Mouse (Mus musculus) hematopoietic stem cell, adult 5-6 weeks (primary cell): ENCODE results near the gene Snip1. TPM values are rescaled to one million over a fixed set of nuclear protein-coding genes. Genes with fewer than 3 reads are reported as not detected.

Experiments used
- ATAC-seq, 2 experiments: fragments of 125-278 bp in 1 of 2; replicated peaks in 1 of 2; 2 replicates each; pipeline ENCODE4 v1.8.0; 2016 to 2017; ENCODE audit warnings: inconsistent platforms in 2 of 2, mild to moderate bottlenecking in 2 of 2, moderate number of reproducible peaks in 2 of 2, low read depth in 1 of 2, moderate TSS enrichment in 1 of 2; ENCODE audit not compliant: low FRiP score in 2 of 2, poor library complexity in 2 of 2, severe bottlenecking in 2 of 2, insufficient read depth in 1 of 2, low TSS enrichment in 1 of 2
- total RNA-seq: library from RNA; stranded (forward); fragments of 172-1452, 232-1000 nt; gene quantifications from 2 replicates; pipeline ENCODE4 v1.2.3, GENCODE M21; 2017

Snip1 gene
- 26.7 and 36.9 TPM in 2 replicates for total RNA-seq

DNA sequence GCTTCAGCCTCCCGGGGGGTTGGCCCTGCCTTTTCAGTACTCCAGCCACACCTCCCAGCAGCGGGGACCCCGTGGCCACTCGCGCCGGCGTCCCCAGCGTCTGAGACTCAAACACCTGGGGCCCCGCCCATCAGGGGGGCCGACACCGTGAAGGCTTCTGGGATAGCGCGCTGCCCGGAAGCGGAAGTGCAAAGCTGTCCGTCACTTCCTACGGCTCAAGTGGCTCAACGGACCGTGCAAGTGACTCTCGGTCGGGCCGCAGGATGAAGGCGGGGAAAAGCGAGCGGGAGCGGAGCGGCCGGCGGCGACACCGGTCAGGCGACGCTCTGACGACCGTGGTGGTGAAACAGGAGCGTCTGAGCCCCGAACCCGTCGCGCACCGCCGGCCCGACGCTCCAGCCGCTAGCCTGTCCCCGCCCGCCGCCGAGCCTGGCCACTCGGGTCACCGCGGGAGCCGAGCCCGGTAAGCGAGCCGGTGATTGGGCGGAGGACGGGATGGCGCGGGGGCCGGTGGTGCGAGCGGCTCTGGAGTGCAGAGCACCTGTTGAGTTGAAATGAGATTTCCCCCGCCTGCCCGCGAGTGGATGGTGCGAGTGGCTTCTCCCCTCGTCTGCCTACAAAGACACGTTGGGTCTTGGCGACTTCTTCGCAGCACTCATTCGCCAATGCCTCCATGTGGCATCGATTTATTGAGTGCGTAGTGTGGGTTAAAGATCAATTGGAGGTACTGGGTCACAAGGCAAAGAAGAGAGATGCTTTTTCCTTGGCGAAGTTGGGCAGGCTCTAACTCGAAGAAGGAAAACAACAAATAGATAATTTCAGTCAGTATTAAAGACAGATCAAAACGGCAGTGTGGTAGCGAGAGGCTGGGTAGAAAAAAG is at the start of gene Snip1:
Gene Snip1, plus strand, starts transcription at position 183 of the 881 bp plus-strand sequence.
- peak; percentile 84 to 93 for ATAC-seq

DNA sequence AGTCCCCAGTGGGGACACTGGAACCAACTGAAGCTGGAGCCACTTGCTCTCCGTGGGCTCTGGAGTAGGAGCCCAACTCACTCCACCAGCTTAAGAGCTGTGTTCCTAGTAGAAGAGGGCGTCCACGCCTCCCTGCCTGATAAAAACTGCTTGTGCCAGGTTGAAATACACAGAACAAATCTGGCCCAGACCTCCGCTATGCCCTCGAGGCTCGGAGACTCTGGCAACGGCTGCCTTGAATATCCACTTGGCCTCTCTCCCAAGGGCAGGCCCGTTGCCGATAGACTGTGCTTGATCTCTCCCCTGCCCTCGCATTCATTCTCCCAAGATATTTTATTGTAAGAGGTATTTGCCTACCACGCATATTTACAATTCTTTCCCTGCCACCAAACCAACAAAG is 49.0 kb upstream of the Snip1 start:
- no peak for ATAC-seq

DNA sequence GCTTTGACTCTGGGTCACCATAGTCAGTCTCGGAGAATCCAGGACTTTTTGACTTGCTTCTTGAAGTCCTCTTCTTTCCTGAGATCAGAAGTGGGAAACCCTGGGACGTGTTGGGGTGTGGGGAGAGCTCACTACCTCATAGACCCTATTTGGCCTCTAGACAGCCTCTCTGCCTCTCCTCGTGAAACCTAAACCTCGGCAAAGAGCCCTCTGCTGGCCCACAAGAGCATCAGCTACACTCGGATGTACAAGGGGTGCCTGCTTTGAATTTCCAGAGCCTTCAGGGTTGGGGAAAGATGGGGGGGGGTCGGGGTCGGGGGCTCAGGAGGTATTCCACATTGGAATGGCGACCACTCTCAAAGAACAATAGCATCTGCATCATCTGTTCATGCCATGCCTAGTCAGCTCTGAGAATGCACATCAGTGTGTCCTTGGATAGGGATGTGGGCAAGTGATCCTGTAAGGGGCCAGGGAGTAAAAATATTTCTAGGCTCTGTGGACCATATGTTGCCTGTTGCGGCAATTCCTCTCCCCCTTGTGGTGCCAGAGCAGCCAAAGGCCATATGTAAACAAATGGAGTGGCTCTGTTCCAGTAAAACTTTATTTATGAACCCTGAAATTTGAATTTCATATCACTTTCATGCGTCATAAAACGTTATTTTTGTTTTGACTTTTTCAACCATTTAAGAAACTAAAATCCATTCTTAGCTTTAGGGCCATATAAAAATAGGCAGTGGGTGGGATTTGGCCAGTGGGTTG is 45.5 kb upstream of the Snip1 start:
- ATAC-seq = peak; percentile 41 to 63; a peak in 1 of 4 replicates

DNA sequence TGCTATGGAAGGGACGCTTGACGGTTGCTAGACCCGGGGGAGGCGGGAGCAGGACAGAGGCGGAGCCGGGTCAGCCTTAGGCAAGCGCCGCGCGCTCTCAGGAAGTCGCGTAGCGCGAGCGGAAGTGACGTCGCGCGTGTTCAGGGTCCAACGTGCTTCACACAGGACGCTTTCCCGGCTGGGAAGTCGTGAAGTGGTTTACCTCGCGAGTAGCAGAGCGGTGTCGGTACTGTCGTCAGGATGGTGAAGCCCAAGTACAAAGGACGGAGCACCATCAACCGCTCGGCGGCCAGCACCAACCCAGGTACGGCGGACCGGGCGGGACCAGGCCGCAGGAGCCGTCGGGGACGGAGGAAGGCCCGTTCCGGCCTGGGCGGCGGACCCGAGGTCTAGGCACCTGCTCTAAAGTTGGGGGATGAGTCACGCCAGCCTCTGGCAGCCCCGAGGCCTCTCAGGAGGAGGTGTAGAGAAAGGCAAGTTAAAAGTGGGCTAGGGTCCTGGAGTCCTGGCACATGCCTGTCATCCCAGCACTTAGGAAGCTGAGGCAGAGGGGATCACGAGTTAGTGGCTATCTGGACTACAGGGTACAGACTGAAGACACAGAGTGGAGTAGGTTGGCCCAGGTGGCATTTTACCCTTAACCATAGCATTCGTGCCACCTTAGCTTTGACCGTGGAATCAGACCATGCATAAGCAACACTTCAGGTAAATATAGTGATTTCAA is 36.4 kb upstream of the Snip1 start:
- peak; percentile 94 to 99 for ATAC-seq

DNA sequence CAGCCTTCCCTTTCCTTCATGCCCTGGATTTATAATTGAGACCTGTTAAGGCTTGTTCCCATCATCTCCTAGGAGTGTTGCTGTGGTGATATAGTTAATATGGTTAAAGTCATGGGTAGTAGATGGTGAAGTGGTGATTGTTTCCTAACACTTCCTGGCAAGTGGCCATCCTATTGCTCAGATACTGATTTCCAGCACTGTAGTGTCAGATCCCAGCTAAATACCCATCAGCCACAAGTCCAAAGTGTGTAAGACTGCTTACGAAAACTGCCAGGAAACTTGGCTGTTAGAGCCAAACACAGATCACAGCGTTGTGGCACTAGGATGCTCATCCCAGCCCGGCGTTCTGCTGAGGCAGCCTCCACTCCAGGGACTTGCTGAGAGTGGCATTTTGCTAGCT is 32.1 kb upstream of the Snip1 start:
- ATAC-seq = no peak

DNA sequence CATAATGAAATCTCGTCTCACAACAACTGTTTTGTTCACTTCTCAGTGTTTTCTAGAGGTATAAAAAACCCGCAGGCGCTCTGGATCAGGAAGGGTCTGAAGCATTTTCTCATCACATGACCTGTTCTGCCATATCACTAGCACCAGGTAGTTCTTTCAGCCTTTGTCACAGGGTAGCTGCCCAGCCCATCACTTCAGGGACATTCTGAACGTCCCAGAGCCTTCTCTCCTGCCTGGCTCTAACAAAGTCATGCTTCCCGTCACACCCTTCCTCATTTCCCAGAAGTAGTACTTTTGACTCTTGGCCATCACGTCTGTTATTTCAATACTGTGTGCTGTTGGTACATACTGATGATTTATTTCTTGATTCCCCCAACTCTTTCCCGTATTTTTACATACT is 22.0 kb upstream of the Snip1 start:
- ATAC-seq = no peak

DNA sequence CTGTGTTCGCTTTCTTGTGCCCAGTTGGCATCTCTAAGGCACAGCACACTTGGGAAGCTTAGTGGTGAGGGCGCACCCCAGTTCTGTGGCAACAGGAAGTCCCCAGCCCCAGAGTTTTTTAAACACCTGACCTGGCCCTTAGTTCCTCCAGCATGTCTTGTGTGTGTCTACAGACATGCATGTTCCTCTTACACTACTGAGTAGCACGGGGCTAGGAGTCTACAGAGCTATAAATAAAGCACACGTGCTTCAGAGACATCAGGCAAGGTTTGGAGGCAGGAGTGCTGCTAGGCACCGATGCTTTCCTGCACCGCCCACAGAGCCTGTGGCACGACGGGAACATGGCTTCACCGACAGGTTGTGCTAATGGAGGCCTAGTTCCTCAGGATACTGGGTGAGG is 11.1 kb upstream of the Snip1 start:
- ATAC-seq = peak; percentile 29 to 70

DNA sequence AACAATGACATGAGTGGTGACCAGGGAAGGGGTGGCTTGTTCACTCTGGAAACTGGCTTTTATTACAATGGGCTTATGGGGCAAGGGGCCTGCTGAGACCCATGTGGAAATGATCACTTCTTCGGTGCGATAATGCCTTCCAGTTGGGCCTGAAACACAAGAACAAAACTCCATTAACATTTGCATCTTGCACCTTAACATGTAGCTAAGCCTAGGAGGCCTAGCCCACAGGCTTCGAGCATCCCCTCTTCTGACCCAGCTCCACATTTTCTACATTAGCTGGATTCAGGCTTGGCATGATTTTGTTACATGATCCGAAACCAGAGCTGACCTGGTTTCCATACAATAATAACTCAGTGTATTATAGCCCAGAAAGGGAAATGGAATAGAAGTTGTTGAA is 10.0 kb upstream of the Snip1 start:
- no peak for ATAC-seq

DNA sequence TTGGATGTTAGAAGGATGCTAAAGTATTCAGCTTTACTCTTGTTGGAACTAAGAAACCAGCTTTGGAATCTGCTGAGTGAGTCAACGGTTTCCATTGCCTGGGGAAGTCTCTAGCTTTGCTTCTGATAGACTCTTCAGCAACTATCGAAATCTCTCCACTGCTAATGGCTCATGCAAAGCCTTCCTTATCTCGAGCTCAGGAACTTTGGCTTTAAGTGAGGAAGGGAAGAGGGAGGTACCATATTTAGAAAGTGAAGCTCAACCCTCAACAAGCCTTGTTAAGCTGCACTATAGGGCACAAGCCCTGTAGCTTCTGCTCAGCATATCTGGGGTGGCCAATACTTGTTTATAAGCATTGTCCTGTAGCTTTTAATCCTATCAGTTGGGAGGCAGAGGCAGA is 9.2 kb upstream of the Snip1 start:
- no peak for ATAC-seq

DNA sequence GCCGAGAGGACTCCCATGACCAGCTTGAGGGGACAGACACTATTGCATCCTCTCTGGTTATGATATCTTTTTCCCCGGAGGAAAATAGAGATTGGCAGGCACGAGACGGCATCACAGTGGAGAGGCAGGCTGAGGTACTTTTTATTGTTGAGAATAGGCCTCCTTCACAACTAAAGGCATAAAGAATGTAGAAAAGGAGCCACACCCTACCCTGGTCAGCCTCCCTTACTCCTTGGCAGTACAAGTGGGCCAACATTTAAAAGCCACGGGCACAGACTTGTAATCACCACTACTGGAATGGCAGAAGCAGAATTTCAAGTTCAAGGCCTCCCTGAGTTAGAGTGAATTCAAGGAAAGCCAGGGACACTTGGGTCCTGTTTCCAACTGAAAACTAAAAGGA is 8.4 kb upstream of the Snip1 start:
- no peak for ATAC-seq

DNA sequence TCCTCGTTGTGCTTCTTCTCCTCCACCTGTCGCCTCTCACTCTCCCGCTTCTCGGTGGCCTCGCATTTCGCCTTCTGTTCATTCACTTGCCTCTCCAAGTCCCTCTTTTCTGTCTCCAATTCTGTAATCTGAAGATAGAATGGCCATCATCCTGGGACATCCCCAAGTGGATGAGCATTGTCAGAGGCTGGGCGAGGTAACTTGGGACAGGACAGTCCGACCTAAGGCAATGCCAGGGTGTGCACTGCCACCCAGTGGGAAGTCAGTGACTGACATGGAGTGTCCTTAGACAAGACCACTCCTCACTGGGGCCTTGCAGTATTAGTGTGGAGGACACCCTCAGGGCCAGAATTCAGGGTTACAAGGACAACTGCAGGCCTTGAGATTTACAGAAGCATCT is 7.4 kb upstream of the Snip1 start:
- ATAC-seq = peak; percentile 73 to 77; a peak in 3 of 4 replicates

DNA sequence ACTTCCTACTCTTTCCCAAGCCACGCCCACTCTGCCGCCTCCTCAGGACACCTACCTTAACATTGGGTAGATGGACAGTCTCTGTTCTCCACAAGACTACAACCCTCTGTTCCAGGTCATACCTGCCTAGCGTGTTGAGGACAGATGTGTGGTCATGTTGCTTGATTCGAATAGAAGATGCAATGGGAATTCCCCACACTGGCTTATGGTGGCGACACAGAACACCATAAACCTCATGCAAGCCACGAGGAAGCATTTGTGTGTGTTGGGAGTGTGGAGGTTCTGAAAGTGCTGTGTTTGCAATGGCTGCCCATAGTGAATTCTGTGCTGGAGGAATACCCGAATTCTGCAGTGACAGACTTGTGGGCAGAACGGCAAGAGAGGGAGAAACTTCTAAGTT is 2.6 kb upstream of the Snip1 start:
- no peak for ATAC-seq

DNA sequence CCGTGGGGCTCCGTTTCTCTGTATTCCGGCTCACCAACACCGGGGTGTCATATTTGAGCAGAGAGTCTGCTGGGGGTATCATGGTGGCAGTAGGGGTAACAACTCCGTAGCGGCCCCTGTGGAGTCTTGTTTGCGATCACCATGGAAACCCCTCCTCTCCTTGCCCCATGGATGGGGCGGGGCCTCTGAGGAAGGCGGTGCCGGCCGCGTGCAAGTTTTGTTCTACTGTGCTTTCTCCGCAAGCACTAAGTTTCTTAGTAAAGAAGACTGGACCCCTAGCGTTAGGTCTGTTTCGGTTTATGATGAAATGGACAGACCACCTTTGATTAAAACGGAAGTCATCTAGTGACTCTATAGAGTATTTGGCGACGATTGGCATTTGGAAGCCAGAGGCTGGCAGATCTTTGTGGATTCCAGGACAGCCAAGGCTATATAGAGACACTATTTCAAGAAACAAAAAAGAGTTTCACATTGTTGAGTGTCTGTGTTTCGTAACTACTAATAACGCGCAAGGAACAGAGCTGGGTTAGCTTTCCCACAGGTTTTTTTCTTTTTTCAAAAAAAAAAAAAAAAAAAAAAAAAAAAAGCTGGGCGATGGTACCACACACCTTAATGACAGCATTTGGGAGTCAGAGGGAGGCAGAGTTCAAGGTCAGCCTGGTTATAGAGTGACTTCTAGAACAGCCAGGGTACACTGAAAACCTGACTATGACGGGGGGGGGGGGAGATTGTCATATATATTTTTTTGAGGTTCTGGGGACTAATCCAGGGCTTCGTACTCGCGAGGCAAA is 760 bp upstream of the Snip1 start, which contains the start of gene Dnali1:
Gene Dnali1, minus strand, starts transcription at position 187 of the 791 bp plus-strand sequence.
- ATAC-seq = peak; percentile 76 to 80

DNA sequence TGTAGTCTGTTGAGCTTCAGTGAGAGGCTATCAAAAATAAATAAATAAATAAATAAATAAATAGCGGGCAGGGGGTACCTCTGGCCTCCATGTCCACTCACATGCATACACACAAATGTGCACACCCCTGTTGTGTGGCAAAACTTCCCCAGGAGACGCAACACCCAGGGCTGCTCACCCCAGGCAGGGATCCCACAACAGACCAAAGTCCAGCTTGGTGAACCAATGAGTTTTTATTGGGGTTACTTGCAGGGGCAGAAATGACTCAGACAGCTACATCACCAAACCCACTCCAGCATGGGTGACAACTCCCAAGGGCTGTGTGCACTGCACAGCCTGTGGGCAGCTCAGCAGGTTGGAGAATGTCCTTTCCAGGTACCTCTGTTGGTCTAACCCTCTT is 11.2 kb downstream of the Snip1 start:
- no peak for ATAC-seq

DNA sequence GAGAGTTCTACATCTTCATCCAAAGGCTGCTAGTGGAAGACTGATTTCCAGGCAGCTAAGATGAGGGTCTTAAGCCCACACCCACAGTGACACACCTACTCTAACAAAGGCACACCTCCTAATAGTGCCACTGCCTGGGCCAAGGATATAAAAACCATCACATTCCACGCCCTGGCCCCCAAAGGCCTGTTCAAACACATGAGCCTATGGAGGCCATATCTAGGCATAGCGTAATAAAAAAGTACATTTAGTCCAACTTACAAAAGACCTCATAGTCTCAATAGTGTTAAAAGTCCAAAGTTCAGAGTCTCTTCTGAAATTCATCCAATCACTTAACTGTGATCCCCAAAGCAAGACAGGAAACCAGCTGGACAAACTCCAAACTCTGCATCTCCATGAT is 12.2 kb downstream of the Snip1 start:
- no peak for ATAC-seq

DNA sequence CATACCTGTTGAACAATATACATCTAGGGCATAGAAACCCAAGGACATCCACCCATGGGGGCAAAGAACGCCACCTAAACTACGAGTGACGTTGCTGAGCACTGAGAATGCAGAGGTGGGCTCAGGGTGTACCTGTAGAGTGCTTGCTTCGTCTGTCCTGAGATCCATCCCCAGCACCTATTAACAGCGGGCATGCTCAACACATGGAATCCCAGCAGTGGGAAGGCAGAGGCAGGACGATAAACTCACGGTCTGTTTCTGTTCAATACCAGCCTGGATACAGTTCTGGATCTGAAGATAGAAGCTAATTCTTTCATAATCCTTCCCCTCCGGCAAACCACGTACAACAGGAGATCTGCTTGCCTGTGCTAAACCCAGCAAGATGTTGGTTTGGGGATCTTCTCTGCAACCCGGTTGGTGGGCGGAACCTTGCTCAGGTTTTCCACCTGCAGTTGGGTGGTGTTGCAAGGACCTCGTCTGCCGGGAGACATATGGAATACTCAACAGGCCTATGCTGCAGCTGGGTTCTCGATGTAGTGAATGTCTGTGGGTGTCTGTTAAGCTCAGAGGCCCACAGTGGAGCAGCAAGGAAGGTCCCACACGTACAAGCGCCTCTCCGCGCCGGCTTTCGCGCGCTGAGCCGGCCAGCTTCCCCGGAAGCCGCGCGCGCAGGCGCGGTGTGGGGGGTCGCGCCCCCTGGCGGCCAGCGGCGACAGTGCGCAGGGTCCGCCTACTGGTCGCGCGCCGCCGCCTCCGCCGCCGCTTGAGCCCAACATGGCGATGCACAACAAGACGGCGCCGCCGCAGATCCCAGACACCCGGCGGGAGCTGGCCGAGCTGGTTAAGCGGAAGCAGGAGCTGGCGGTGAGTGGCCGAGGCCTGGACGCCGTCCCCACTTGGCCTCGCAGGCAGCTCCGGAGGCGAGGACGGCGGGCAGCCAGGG is 18.2 kb downstream of the Snip1 start, which contains the start of gene Meaf6:
Gene Meaf6, plus strand, starts transcription at position 732 of the 943 bp plus-strand sequence.
- peak; percentile 74 to 81 for ATAC-seq
